ENCODE assay signal across 8 mouse cellular contexts in genomic region chr6:115601322-115601714, GRCm38 (mm10). TPM values are rescaled to one million over a fixed set of nuclear protein-coding genes. Genes with fewer than 3 reads are reported as not detected.
DNase-seq lines count a peak whose midpoint lies in the region; ATAC-seq lines count a peak whose summit lies in the region.

No protein-coding gene starts in this region.

- peak overlapping the region; percentile 74; the same call in 1 of the 2 replicates for H3K4me3 ChIP-seq in liver, embryonic 11.5 days (ENCODE audit: low read depth, low read length)
- H3K4me3 ChIP-seq in forebrain, embryonic 11.5 days (ENCODE audit: low read depth, low read length) = peak overlapping the region; percentile 81
- H3K4me3 ChIP-seq in neural tube, embryonic 14.5 days (ENCODE audit: low read depth, low read length) = peak overlapping the region; percentile 85

- no peak overlapping the region for H3K9ac ChIP-seq in liver, embryonic 11.5 days (ENCODE audit: low read depth, low read length)
- H3K9ac ChIP-seq in forebrain, embryonic 11.5 days (ENCODE audit: low read length) = no peak overlapping the region
- no peak overlapping the region for H3K9ac ChIP-seq in neural tube, embryonic 14.5 days (replicated peaks; ENCODE audit: low read depth, low read length)

- peaks cover 8% of the 10 kb centered on the region for H3K4me1 ChIP-seq in liver, embryonic 11.5 days (replicated peaks; ENCODE audit: control insufficient read depth, insufficient read depth, low read length)
- H3K4me1 ChIP-seq in forebrain, embryonic 11.5 days (replicated peaks; ENCODE audit: control insufficient read depth, insufficient read depth, low read length) = no peaks in the 10 kb centered on the region
- H3K4me1 ChIP-seq in neural tube, embryonic 14.5 days (ENCODE audit: control insufficient read depth, insufficient read depth, low read length) = peaks cover 8% of the 10 kb centered on the region

- no peaks in the 10 kb centered on the region for H3K9me3 ChIP-seq in liver, embryonic 11.5 days (ENCODE audit: control insufficient read depth, low read length)
- H3K9me3 ChIP-seq in forebrain, embryonic 11.5 days (ENCODE audit: control insufficient read depth, low read length) = no peaks in the 10 kb centered on the region
- no peaks in the 10 kb centered on the region for H3K9me3 ChIP-seq in neural tube, embryonic 14.5 days (ENCODE audit: control insufficient read depth, low read length)

- H3K36me3 ChIP-seq in liver, embryonic 11.5 days (ENCODE audit: control insufficient read depth, insufficient read depth, low read length) = peaks cover 3% of the 10 kb centered on the region; the same call in 1 of the 2 replicates
- no peaks in the 10 kb centered on the region for H3K36me3 ChIP-seq in forebrain, embryonic 11.5 days (ENCODE audit: control insufficient read depth, insufficient read depth, low read length)
- H3K36me3 ChIP-seq in neural tube, embryonic 14.5 days (ENCODE audit: control insufficient read depth, insufficient read depth, low read length) = no peaks in the 10 kb centered on the region

- H3K27ac ChIP-seq in liver, embryonic 11.5 days (ENCODE audit: low read depth, low read length) = no peak overlapping the region
- no peak overlapping the region for H3K27ac ChIP-seq in forebrain, embryonic 11.5 days (ENCODE audit: low read depth, low read length)
- H3K27ac ChIP-seq in neural tube, embryonic 14.5 days (ENCODE audit: low read depth, low read length) = no peak overlapping the region

- H3K27me3 ChIP-seq in liver, embryonic 11.5 days (replicated peaks; ENCODE audit: control insufficient read depth, insufficient read depth, low read length) = no peaks in the 10 kb centered on the region
- no peaks in the 10 kb centered on the region for H3K27me3 ChIP-seq in forebrain, embryonic 11.5 days (ENCODE audit: control insufficient read depth, insufficient read depth, low read length)
- no peaks in the 10 kb centered on the region for H3K27me3 ChIP-seq in neural tube, embryonic 14.5 days (ENCODE audit: control insufficient read depth, insufficient read depth, low read length)

- peak overlapping the region; percentile 44 for H3K4me2 ChIP-seq in liver, embryonic 11.5 days
- peak overlapping the region; percentile 70; the same call in 1 of the 2 replicates for H3K4me2 ChIP-seq in forebrain, embryonic 11.5 days (ENCODE audit: low read depth, low read length, severe bottlenecking)
- H3K4me2 ChIP-seq in neural tube, embryonic 14.5 days (ENCODE audit: low read depth, low read length) = peak overlapping the region; percentile 73; the same call in 1 of the 2 replicates

- WGBS in liver, embryonic 11.5 days = 67% methylated on average over 4 of the region's 4 CpGs
- WGBS in forebrain, embryonic 11.5 days = 67% methylated on average over 4 of the region's 4 CpGs
- 64% methylated on average over 4 of the region's 4 CpGs for WGBS in neural tube, embryonic 14.5 days

- no peak for ATAC-seq in liver, embryonic 11.5 days (replicated peaks; ENCODE audit: low FRiP score)
- no peak; the same call in 1 of the 2 replicates for ATAC-seq in forebrain, embryonic 11.5 days (replicated peaks; ENCODE audit: low FRiP score)
- 0 out of 2 replicates have a peak, but pooled peaks have one; percentile 16 for ATAC-seq in neural tube, embryonic 14.5 days (ENCODE audit: low read depth)

- no peak for DNase-seq in liver, embryonic 11.5 days (ENCODE audit: low spot score)
- no peak for DNase-seq in liver
- no peak for DNase-seq in forebrain, embryonic 11.5 days (ENCODE audit: low spot score)
- peak; percentile 11 for DNase-seq in kidney, postnatal 14 days
- DNase-seq in natural killer cell, adult 2 months (ENCODE audit: low spot score in 2 of 2) = no peak
- no peak for DNase-seq in spleen, postnatal 14 days (ENCODE audit: low spot score in 2 of 2)
- DNase-seq in right cerebral cortex, postnatal 25 days = no peak

RNA-seq across cellular contexts. Expression of gene Mkrn2, which starts 0.4 kb away (rescaled TPM):
- polyA plus RNA-seq in liver, embryonic 11.5 days (2014; fragmentation: Nextera tagmentation; extraction: Ambion mirVana) = 21.5 and 25.1 TPM in 2 replicates
- 23.4 and 26.2 TPM in 2 replicates for polyA plus RNA-seq in forebrain, embryonic 11.5 days (2014; fragmentation: Nextera tagmentation; extraction: Ambion mirVana)
- polyA plus RNA-seq in neural tube, embryonic 14.5 days (2014; fragmentation: Nextera tagmentation; extraction: Ambion mirVana) = 42.4 and 43.9 TPM in 2 replicates

RNA-seq across cellular contexts. Expression of gene Mkrn2os, which starts 8.9 kb away (rescaled TPM):
- 5.6 and 6.3 TPM in 2 replicates for polyA plus RNA-seq in liver, embryonic 11.5 days (2014; fragmentation: Nextera tagmentation; extraction: Ambion mirVana)
- 0.29 TPM in 1 of 2 replicates, not detected in the other for polyA plus RNA-seq in forebrain, embryonic 11.5 days (2014; fragmentation: Nextera tagmentation; extraction: Ambion mirVana)
- polyA plus RNA-seq in neural tube, embryonic 14.5 days (2014; fragmentation: Nextera tagmentation; extraction: Ambion mirVana) = 0.45 and 0.63 TPM in 2 replicates

RNA-seq across cellular contexts. Expression of gene Tsen2, which starts 56.9 kb away (rescaled TPM):
- 33.1 and 36.8 TPM in 2 replicates for polyA plus RNA-seq in liver, embryonic 11.5 days (2014; fragmentation: Nextera tagmentation; extraction: Ambion mirVana)
- 33.8 and 34.6 TPM in 2 replicates for polyA plus RNA-seq in forebrain, embryonic 11.5 days (2014; fragmentation: Nextera tagmentation; extraction: Ambion mirVana)
- 39.3 and 40.4 TPM in 2 replicates for polyA plus RNA-seq in neural tube, embryonic 14.5 days (2014; fragmentation: Nextera tagmentation; extraction: Ambion mirVana)
